Mouse (Mus musculus) brain, embryonic 14.5 days (tissue): Measurements from ENCODE around the gene Pold3. TPM values are rescaled to one million over a fixed set of nuclear protein-coding genes. Genes with fewer than 3 reads are reported as not detected.
A peak's percentile ranks its signal among the peaks of the same experiment; 100 is the strongest.
"Not testable (repeated sequence)": the region's sequence is repeated elsewhere in the genome, so short reads cannot be mapped to it uniquely, and the experiment has no call there.

Experiments used
- DNase-seq: peaks from one replicate; pipeline ENCODE4 v3.0.0-alpha.2; 2011; ENCODE audit warnings: low read depth
- CTCF ChIP-seq: fragments of 200-500 bp; IDR thresholded peaks from 2 replicates; pipeline ENCODE4 v1.5.1; 2012; ENCODE audit warnings: inconsistent platforms, mild to moderate bottlenecking, moderate library complexity, borderline replicate concordance; ENCODE audit not compliant: insufficient read depth, insufficient read length; ENCODE audit errors: extremely low read depth
- POLR2A ChIP-seq: fragments of 200-500 bp; IDR thresholded peaks from 2 replicates; pipeline ENCODE4 v1.6.1; 2012; ENCODE audit warnings: mild to moderate bottlenecking, inconsistent platforms, borderline replicate concordance; ENCODE audit not compliant: poor library complexity, insufficient read depth, insufficient read length, severe bottlenecking; ENCODE audit errors: extremely low read depth
- polyA plus RNA-seq: library from polyadenylated mRNA; depleted of rRNA; stranded (reverse); fragments of >200 nt; gene quantifications from 2 replicates; pipeline ENCODE4 v1.2.3, GENCODE M21; 2012

The Pold3 gene
- polyA plus RNA-seq, 1 experiment, result 44.6 TPM

DNA sequence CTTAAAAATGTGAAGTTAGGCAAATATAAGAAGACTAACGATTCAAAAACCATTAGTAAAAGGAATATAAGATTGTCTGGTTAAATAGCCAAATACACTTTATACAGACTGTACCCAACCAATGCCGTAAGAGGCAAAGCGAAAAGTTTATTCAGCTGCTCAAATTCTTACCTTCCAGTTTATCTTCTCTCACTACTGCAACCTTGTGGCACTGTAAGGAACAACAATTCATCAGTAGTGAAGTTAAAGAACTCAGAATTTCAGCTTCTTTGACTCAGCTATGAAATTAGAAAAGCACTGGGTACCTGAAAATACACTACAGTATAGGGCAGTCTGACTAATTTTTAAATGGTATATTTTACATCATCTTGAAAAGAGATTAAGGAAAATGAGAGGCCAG is 13.0 kb downstream of the Pold3 start:
- TF ChIP-seq POLR2A (no peak), CTCF (peak; percentile 26; the same call in 1 of the 2 replicates)
- DNase-seq, result peak; percentile 60

DNA sequence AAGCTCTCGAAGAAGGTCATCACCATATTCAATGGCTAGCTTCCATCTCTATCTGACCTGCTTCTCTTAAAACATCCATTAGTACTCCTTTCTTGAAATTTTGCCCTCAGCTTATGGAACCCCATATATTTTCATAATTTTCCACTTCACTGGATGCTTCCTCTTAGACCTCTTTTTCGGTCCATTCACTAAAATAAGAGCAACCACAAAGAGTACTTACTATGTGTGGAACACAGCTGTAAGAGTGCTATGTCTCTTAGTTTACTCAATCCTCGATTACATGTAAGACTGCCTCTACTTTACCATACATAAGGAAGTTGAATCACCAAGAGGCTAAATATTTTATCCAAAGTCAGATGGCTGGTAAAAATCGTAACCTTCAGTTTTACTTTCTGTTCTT is 16.7 kb downstream of the Pold3 start:
- TF ChIP-seq CTCF (no peak), POLR2A (no peak)
- no peak for DNase-seq

DNA sequence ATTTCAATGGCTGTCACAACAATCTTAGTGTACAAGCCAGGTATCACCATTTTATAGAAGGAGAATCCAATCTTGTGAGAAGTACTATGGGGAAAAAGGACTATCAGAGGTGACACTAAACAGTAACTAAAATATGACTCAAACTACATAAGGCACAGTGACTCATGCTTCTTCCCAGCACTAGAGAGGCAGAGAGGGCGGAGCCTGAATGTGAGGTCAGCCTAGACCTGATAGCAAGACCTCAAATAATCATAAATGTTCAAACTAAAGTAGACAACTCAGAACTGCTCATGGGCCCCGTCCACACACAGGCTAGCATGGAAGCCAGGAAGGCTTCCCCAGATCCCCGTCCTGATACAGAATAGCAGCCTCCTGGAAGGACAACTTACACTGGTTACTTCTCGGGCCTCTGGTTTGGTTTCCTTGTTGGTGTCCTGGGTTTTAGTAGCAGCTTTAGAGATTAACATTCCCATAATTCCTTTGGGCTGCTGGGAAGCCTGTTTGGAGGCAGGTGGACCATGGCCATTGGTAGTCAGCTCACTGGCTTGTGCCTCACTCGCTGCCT is 21.3 kb downstream of the Pold3 start:
- DNase-seq, result no peak
- TF ChIP-seq CTCF (no peak), POLR2A (no peak)

DNA sequence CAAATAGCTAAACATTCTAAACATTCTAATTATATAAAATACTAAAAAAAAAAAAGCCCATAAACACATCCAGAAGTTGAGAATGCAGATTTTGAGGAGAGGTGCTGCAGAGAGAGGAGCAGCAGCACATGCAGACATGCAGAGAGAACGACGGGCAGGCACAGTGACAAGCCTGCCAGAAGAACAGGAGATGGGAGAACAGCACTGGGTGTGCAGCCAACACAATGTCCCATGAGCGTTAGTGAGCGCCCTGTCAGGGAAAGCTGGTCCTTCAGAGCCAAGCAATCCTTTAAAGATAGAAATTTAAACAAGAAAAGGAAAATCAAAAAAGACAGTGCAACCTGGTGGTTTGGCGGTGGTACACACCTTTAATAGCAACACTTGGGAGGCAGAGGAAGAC is 34.5 kb downstream of the Pold3 start:
- TF ChIP-seq CTCF (no peak), POLR2A (no peak)

DNA sequence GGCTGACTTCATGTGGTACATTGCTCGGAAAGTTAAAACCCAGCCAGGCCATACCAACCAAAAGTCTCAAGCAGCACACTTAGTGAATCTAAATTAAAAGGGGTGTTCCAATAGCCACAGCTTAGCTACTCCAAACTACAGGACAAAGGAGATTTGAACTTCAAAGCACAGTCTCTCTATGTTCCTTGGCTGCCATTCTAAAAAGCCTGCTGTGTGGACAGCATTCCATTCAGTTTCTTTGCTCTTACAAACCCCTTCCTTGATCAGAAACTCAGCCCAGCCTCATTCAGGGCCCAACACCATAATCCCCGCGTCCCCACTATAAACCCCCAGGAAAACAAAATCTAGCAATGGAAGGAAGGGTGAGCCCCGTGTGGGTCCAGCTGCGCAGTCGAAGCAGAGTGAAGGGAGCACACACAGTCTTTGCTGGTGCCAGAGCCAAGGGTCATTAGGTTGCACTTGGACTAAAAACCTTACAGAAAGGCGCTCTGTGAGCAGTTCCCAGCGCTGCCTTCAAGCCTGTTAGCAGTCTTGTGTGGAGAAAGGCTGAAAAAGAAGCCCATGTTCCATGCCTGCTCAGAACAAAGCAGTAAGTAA is 35.1 kb downstream of the Pold3 start:
- DNase-seq, result peak; percentile 58

More for the DNA sequence above, 34.5 kb downstream of the Pold3 start:
- no peak for DNase-seq

DNA sequence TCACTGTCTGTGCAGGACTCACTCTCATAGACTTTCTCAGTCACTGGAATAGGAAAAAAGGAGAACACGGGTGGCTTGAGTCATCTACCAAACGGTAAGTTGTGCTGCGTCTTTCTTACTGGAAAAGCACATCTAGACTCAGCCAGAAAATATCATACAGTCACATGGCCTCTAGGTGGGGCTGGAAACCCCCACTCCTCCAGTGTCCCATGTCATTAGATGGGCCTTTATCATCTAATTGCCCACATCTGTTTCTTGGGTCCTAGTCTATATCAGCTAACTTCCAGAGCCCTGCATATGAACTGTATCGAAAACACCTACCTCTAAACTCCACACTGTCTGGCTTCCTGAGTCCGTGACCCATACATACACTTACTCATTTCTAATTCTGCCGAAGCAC is 37.6 kb downstream of the Pold3 start:
- TF ChIP-seq POLR2A (no peak), CTCF (peak; percentile 6; the same call in 1 of the 2 replicates)
- DNase-seq, result no peak

More for the DNA sequence above, 35.1 kb downstream of the Pold3 start:
- TF ChIP-seq POLR2A (no peak), CTCF (no peak)

DNA sequence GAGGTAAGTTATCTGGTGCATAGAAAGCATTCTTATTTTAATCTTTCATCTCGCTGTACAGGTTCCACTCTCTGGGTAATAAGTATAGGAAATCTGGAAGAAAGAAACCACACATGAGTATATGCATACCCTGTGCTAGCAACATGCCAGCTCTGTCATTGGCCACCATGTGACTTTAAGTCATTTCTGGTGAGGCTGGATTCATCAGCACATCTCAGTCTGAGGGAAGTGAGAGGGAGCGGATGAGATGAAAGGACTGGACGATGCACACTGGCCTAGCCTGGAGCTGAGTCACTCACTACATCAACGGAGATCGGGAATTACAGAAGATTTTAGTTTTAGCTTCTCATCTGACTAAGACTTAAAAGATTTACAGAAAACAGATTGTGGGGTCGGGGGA is 38.5 kb downstream of the Pold3 start:
- TF ChIP-seq CTCF, result no peak
- no peak for DNase-seq

DNA sequence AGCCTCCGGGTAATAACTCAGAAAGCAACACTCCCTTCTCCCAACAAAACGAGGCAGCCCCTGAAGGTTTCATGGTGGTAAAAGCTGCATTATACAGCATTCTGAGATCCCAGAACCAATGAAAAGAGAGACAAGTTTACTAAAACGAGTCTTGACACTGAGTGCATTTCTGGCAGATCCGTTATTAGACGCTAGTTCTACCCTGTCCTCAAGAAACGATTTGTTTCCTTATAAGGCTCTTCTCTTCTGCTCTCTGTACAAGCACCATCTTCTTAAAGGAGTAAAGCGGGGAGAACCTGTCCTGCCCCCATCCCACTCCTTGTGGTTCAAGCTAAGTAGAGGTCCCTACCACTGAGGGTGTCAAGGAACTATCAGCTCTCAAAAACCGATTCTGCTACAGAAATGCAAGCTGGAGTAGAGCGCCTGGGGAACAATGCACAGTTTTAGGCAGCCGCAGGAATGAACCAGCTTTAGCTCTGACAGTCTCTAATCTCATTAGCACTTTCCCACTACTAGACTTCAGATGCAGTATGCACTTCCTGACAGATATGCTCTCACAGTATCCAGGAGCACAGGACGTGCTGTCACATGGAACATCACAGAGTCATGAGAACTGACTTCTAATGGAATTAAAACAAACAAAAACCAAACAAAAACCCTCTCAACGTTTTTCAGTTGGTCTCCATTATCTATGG is 41.1 kb downstream of the Pold3 start:
- DNase-seq, result peak; percentile 26
- no peak for TF ChIP-seq CTCF
- TF ChIP-seq POLR2A, result no peak

DNA sequence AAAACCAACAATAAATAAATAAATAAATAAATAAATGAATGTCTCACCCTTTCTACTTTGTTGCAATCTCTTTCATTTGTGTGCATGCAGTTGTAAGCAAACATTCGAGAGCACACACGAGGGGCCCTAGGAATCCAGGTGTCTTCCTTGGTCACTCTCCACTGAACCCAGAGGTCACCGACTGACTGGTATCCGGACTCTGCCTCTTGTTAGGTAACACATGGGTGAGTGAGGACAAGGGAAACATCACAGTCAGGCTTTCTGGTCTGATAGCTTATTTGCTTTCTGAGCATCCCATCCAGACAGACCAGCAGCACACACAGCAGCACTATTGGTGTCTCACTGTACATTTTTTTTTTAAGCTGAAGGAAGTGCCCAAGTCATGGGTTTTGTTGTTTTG is 44.3 kb downstream of the Pold3 start:
- TF ChIP-seq CTCF (no peak), POLR2A (no peak)
- no peak for DNase-seq

DNA sequence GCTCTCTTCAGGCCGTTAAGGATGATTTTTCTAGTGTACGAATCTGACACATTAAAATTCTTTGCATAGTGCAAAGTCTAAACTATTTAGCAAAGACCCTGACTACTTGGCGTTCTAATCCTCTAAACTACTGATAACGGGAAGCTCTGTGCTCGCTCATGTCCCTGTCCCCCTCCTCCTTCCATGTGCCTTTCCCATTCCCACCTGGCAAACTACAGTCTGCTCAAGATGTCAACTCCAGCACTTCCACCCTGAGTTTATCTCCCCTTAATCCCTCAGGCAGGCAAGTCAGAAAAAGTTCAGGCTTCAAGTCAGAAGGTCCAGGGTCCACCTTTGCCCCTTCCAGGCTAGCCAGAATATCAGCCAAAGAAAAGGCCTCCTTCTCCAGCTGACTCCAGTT is 45.1 kb downstream of the Pold3 start:
- DNase-seq, result no peak
- no peak for TF ChIP-seq POLR2A
- no peak for TF ChIP-seq CTCF

DNA sequence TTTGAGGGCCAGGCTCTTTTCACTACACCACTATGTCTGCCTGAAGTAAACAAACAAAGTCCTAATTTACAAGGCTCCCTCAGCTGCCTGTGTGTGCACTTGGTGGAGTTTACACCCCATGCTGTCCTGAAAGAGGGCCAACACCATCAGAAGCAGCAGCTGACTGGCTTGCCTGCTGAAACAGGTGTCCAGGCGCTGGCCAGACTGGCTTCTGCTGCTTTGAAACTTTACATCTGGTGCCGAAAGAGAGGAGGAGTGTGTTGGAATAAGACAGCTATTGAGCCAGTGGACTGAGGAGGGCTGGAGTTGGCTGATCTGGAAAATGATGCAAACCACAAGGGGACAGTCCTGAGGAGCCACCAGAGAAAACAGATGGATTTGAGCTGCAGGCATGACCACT is 47.4 kb downstream of the Pold3 start:
- no peak for DNase-seq
- TF ChIP-seq POLR2A (no peak), CTCF (no peak)

DNA sequence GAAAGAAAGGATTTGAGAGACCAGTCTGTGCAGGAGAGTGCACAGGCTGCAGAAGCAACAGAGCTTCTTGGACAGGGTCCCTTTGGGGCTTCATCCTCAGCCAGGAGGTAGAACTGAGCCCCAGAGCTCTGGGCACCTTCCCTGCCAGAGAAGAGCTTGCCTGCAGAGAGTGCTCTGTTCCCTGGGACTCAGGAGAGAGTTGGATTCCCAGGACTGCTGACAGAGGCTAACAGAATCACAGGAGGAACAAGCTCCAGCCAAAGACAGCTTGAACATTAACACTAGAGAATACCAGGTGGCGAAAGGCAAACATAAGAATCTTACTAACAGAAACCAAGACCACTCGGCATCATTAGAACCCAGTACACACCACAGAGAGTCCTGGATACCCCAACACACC is 68.4 kb downstream of the Pold3 start:
- not testable (repeated sequence) for DNase-seq
